Mouse (Mus musculus) stomach, embryonic 14.5 days (tissue): Measurements from ENCODE around the gene Srsf6. TPM values are rescaled to one million over a fixed set of nuclear protein-coding genes. Genes with fewer than 3 reads are reported as not detected.

ENCODE experiments used
- ATAC-seq: fragments of 200-750 bp; cut with Nextera tagmentation; 2 replicates; pipeline ENCODE4 v1.8.0; 2017; ENCODE audit warnings: low read depth, moderate TSS enrichment; ENCODE audit not compliant: insufficient number of reproducible peaks, insufficient read depth, low FRiP score
- H3K27ac ChIP-seq: fragments of 300-500 bp; sonication (generic); 2 replicates; pipeline ENCODE4 v1.5.1; 2014; ENCODE audit warnings: mild to moderate bottlenecking, low read length, moderate library complexity, mixed read lengths
- H3K27me3 ChIP-seq: fragments of 300-500 bp; sonication (generic); 2 replicates; pipeline ENCODE4 v1.6.1; 2014; ENCODE audit warnings: low read length, control low read depth, mixed read lengths; ENCODE audit not compliant: control insufficient read depth, insufficient read depth
- H3K36me3 ChIP-seq: fragments of 300-500 bp; sonication (generic); 2 replicates; pipeline ENCODE4 v1.6.1; 2014; ENCODE audit warnings: mild to moderate bottlenecking, control low read depth, low read length, moderate library complexity, mixed read lengths; ENCODE audit not compliant: control insufficient read depth, insufficient read depth
- H3K4me1 ChIP-seq: fragments of 300-500 bp; sonication (generic); 2 replicates; pipeline ENCODE4 v1.6.1; 2014; ENCODE audit warnings: low read length, control low read depth, mixed read lengths; ENCODE audit not compliant: control insufficient read depth, insufficient read depth
- H3K4me2 ChIP-seq: fragments of 300-500 bp; sonication (generic); replicated peaks from 2 replicates; pipeline ENCODE4 v1.6.1; 2014; ENCODE audit warnings: low read depth, low read length, control low read depth
- H3K4me3 ChIP-seq: fragments of 300-500 bp; sonication (generic); 2 replicates; pipeline ENCODE4 v1.5.1; 2014; ENCODE audit warnings: low read depth, low read length, control low read depth
- H3K9ac ChIP-seq: fragments of 300-500 bp; sonication (generic); replicated peaks from 2 replicates; pipeline ENCODE4 v1.6.1; 2014; ENCODE audit warnings: low read depth, mild to moderate bottlenecking, control low read depth, low read length, moderate library complexity, mixed read lengths
- H3K9me3 ChIP-seq: fragments of 300-500 bp; sonication (generic); 2 replicates; pipeline ENCODE4 v1.6.1; 2016; ENCODE audit warnings: low read depth, low read length, control low read depth; ENCODE audit not compliant: control insufficient read depth
- WGBS: fragments of 180-500 bp; shearing (Covaris S2); extraction: QIAGEN DNeasy Blood & Tissue Kit; methylation state at CpG from one replicate; pipeline ENCODE4 v1.1.7; 2014; 5-methylcytosine and 5-hydroxymethylcytosine counted together
- polyA plus RNA-seq: library from polyadenylated mRNA; unstranded; fragments of >200 nt; fragmentation: Nextera tagmentation; extraction: Ambion mirVana; gene quantifications from 2 replicates; pipeline ENCODE4 v1.2.1, GENCODE M21; 2014

Srsf6 gene
- polyA plus RNA-seq, 1 experiment from 2014 or later = 193 TPM

- no peaks in the 10 kb centered on the region for H3K36me3 ChIP-seq
- no peak overlapping the region for H3K4me3 ChIP-seq
- H3K27ac ChIP-seq = no peak overlapping the region
- no peaks in the 10 kb centered on the region for H3K4me1 ChIP-seq
- H3K4me2 ChIP-seq = no peak overlapping the region
- H3K9me3 ChIP-seq = no peaks in the 10 kb centered on the region
- no peak for ATAC-seq
- 46% methylated on average over 2 of the region's 2 CpGs for WGBS
- H3K9ac ChIP-seq = no peak overlapping the region
- no peaks in the 10 kb centered on the region for H3K27me3 ChIP-seq
Observed at GRCm38 (mm10) chr2:162900590-162900916, 30.8 kb upstream of the Srsf6 start.

DNA sequence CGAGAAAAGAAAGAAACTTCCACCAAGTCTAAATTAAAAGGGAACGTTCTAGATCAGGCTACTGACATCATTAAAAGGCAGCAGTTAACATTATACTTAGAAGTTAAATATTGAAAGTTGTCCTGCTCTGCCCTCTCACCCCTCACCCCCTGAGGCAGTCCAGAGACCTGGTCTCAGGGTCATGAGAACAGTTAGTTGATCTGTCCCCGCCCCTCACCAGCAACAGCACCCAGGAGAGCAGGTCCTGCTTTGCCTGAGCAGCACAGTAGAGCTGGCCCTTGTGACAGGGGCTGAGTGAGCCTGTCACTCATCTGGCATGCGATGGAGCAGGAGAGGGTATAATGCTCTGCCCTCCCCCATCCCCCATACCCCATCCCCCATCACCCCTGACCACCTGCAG lies 25.4 kb upstream of the Srsf6 start:
- no peaks in the 10 kb centered on the region for H3K4me1 ChIP-seq
- WGBS = 77% methylated on average over 4 of the region's 4 CpGs

DNA sequence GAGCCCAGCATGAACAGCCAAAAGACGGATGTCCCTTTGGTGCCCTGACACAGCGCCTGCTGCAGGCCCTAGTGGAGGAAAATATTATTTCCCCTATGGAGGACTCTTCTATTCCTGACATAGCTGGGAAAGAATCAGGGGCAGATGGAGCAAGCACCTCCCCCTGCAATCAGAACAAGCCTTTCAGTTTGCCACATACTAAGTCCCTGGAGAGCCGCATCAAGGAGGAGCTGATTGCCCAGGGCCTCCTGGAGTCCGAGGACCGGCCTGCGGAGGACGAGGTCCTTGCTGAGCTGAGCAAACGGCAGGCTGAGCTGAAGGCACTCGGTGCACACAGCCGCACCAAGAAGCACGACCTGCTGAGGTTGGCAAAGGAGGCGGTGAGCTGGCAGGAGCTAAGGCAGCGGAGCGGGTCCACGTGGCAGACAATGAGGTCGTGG lies 23.3 kb upstream of the Srsf6 start:
- no peak overlapping the region for H3K4me2 ChIP-seq
- WGBS = 51% methylated on average over 16 of the region's 16 CpGs
- no peaks in the 10 kb centered on the region for H3K36me3 ChIP-seq
- H3K4me3 ChIP-seq = no peak overlapping the region
- ATAC-seq = no peak
- H3K27ac ChIP-seq = no peak overlapping the region
- no peaks in the 10 kb centered on the region for H3K4me1 ChIP-seq
- H3K27me3 ChIP-seq = no peaks in the 10 kb centered on the region
- H3K9me3 ChIP-seq = no peaks in the 10 kb centered on the region
- no peak overlapping the region for H3K9ac ChIP-seq

More for the DNA sequence above, 25.4 kb upstream of the Srsf6 start:
- Histone ChIP-seq H3K27me3 (no peaks in the 10 kb centered on the region), H3K4me2 (no peak overlapping the region), H3K9ac (no peak overlapping the region), H3K27ac (no peak overlapping the region), H3K36me3 (no peaks in the 10 kb centered on the region), H3K9me3 (no peaks in the 10 kb centered on the region), H3K4me3 (no peak overlapping the region)
- 0 out of 2 replicates have a peak, but pooled peaks have one; percentile 14 for ATAC-seq

GRCm38 (mm10) chr2:162914040-162914439 lies 17.3 kb upstream of the Srsf6 start:
- Histone ChIP-seq H3K27me3 (no peaks in the 10 kb centered on the region), H3K4me2 (no peak overlapping the region), H3K4me3 (no peak overlapping the region), H3K9me3 (no peaks in the 10 kb centered on the region), H3K36me3 (no peaks in the 10 kb centered on the region), H3K4me1 (no peaks in the 10 kb centered on the region), H3K27ac (no peak overlapping the region), H3K9ac (no peak overlapping the region)
- 71% methylated on average over 3 of the region's 3 CpGs for WGBS
- no peak for ATAC-seq

DNA sequence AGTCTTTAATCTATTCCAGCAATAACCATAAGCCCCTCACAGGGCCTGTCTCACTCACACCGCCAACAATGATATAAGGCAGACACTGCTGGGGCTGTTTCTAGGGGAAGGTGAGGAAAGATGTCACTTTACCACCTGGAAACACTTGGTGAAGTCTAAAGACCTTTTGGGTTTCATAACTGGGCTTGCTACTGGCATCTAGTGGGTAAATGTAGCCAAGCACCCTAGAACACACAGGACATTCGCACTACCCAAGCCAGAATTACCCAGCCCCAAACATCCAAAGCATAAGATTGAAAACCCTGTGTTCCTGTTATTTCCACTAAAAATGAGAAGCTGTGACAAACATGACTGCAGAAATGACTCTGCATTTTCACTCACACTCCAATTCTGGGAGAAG lies 16.8 kb upstream of the Srsf6 start:
- H3K27me3 ChIP-seq = no peaks in the 10 kb centered on the region
- no peak overlapping the region for H3K9ac ChIP-seq

DNA sequence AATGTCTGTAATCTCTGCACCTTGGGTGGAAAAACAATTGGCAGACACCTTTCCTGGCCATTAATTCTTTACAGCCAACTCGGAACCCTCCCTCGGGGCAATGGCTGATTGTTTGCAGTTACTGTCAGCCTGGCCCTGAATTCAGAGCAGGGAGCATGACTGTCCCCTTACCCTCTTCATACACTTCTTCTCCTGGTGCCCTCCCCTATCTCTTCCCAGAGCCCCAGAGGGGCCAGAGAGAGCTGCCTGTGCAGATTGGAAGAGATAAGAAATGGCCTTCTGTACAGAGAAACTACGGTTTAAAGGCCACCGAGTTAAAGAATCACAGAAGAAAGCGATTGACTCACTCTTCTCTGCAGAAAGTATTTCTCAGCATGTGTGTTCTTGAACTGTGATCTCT lies 11.4 kb upstream of the Srsf6 start:
- 50% methylated on average over 5 of the region's 5 CpGs for WGBS
- no peak overlapping the region for H3K9ac ChIP-seq
- no peak for ATAC-seq
- H3K4me2 ChIP-seq = no peak overlapping the region
- H3K9me3 ChIP-seq = no peaks in the 10 kb centered on the region
- no peaks in the 10 kb centered on the region for H3K27me3 ChIP-seq
- no peak overlapping the region for H3K4me3 ChIP-seq
- H3K27ac ChIP-seq = no peak overlapping the region
- H3K36me3 ChIP-seq = no peaks in the 10 kb centered on the region
- no peaks in the 10 kb centered on the region for H3K4me1 ChIP-seq

More for the DNA sequence above, 16.8 kb upstream of the Srsf6 start:
- H3K4me2 ChIP-seq = no peak overlapping the region
- H3K9me3 ChIP-seq = no peaks in the 10 kb centered on the region
- no peak overlapping the region for H3K27ac ChIP-seq
- WGBS = 51% methylated on average over 2 of the region's 2 CpGs
- no peak overlapping the region for H3K4me3 ChIP-seq
- ATAC-seq = no peak
- no peaks in the 10 kb centered on the region for H3K4me1 ChIP-seq
- H3K36me3 ChIP-seq = no peaks in the 10 kb centered on the region

DNA sequence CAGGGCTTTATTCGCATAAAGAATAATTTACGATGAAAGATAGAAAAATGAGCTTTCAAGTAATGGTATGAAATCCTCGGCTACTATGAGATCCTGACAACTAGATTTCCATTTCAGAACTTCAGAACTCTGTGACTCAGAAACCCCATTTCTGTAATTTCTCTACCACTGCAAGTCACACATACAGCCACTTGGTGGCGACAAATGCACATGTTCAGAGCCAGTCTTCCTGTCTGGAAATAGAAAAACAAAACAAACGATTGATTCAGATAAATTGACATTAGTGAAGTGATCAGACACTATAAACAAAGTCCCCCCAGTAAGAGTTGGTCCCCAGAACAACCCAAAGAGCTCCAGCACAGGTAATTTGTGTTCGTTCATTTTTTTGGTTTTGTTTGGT lies 9.1 kb upstream of the Srsf6 start:
- H3K4me2 ChIP-seq = no peak overlapping the region
- 14% methylated on average over 6 of the region's 6 CpGs for WGBS

GRCm38 (mm10) chr2:162922834-162923233 lies 8.5 kb upstream of the Srsf6 start:
- Histone ChIP-seq H3K27ac (no peak overlapping the region), H3K4me3 (no peak overlapping the region), H3K4me1 (no peaks in the 10 kb centered on the region), H3K9ac (no peak overlapping the region), H3K36me3 (no peaks in the 10 kb centered on the region), H3K4me2 (no peak overlapping the region), H3K27me3 (no peaks in the 10 kb centered on the region), H3K9me3 (no peaks in the 10 kb centered on the region)
- WGBS = 67% methylated on average over 5 of the region's 5 CpGs
- no peak for ATAC-seq

More for the DNA sequence above, 9.1 kb upstream of the Srsf6 start:
- ATAC-seq = no peak
- H3K36me3 ChIP-seq = no peaks in the 10 kb centered on the region
- H3K4me1 ChIP-seq = no peaks in the 10 kb centered on the region
- H3K9me3 ChIP-seq = no peaks in the 10 kb centered on the region
- H3K27me3 ChIP-seq = no peaks in the 10 kb centered on the region
- H3K9ac ChIP-seq = no peak overlapping the region
- no peak overlapping the region for H3K4me3 ChIP-seq
- H3K27ac ChIP-seq = no peak overlapping the region

GRCm38 (mm10) chr2:162924126-162924525 lies 7.2 kb upstream of the Srsf6 start:
- H3K36me3 ChIP-seq = no peaks in the 10 kb centered on the region
- 82% methylated on average over 5 of the region's 5 CpGs for WGBS
- no peaks in the 10 kb centered on the region for H3K9me3 ChIP-seq
- H3K4me2 ChIP-seq = no peak overlapping the region
- no peak overlapping the region for H3K4me3 ChIP-seq
- H3K9ac ChIP-seq = no peak overlapping the region
- no peak overlapping the region for H3K27ac ChIP-seq
- H3K4me1 ChIP-seq = no peaks in the 10 kb centered on the region
- no peak for ATAC-seq
- no peaks in the 10 kb centered on the region for H3K27me3 ChIP-seq
